In the genomic region with DNA sequence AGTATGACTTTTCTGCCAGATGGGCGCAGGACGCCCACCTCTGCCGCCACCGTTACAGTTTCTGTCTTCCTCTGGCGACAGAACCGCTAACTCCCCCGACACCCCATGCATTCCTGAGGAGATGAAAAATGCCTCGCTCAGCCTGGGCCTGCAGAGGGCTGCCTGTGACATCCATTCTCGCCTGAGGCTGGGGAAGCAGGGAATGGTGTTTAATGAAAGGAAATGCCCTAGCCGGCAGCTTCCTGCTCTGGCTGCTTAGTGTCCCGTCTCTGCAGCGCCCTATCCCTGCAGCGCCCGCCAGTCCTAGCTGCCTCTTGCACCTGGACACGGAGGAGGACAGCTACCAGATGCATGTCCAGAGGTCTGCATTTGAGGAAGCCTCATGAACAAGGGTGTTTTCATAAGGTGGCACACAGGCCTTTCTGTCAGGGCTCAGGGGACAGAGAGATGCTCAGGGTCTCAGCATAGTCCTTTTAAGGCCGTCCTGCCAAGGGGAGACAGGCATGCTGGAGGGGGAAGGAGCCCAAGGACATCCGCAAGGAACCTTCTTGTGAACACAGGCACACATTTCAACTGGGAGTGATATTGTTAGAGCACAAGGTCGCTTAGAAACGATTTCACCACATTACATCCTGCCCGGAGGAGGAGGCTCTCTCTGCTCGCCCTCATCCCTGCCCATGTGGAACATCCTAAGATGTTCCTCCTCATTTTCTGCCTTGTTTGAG, we compare ENCODE assay signal across 9 mouse cellular contexts. TPM values are rescaled to one million over a fixed set of nuclear protein-coding genes. Genes with fewer than 3 reads are reported as not detected.
DNase-seq lines count a peak whose midpoint lies in the region; ATAC-seq lines count a peak whose summit lies in the region.
"Had no signal": no experiment of that assay in that cellular context is flagged by ENCODE, and none has a peak within 500 bp of the region (broad histone marks: within the 10 kb centered on the region; RNA-seq: fewer than 3 reads in every experiment).

No protein-coding gene starts in this region.

- H3K36me3 ChIP-seq in kidney, embryonic 16.5 days (ENCODE audit: insufficient read depth, low read length) = no peaks in the 10 kb centered on the region
- H3K36me3 ChIP-seq in embryonic facial prominence, embryonic 10.5 days (replicated peaks) = no peaks in the 10 kb centered on the region
- no peaks in the 10 kb centered on the region for H3K36me3 ChIP-seq in hindbrain, embryonic 16.5 days (ENCODE audit: control insufficient read depth, insufficient read depth, low read length)
- no peaks in the 10 kb centered on the region for H3K36me3 ChIP-seq in midbrain, embryonic 10.5 days

- ATAC-seq in kidney, embryonic 16.5 days (ENCODE audit: low FRiP score, low TSS enrichment) = peak; percentile 67; the same call in 1 of the 2 replicates
- ATAC-seq in hindbrain, embryonic 16.5 days = peak; percentile 74

- H3K27me3 ChIP-seq in kidney, embryonic 16.5 days (ENCODE audit: insufficient read depth, low read length) = 0 out of 2 replicates have a peak, but pooled peaks cover 6% of the 10 kb centered on the region
- H3K27me3 ChIP-seq in embryonic facial prominence, embryonic 10.5 days (replicated peaks; ENCODE audit: low read depth, poor library complexity, severe bottlenecking) = peaks cover 5% of the 10 kb centered on the region
- H3K27me3 ChIP-seq in hindbrain, embryonic 16.5 days (replicated peaks; ENCODE audit: control insufficient read depth, insufficient read depth, low read length) = no peaks in the 10 kb centered on the region
- H3K27me3 ChIP-seq in midbrain, embryonic 10.5 days (ENCODE audit: low read depth, poor library complexity, severe bottlenecking) = peaks cover 62% of the 10 kb centered on the region

- intact Hi-C loops in gastrocnemius, postnatal 14 days (cut with DNase I; ENCODE audit: low total_unique reads) = no loop called here

- H3K9ac ChIP-seq in kidney, embryonic 16.5 days (replicated peaks; ENCODE audit: low read length) = peak overlapping the region; percentile 47
- peak overlapping the region; percentile 45 for H3K9ac ChIP-seq in hindbrain, embryonic 16.5 days (ENCODE audit: low read depth, low read length)

- no peak for DNase-seq in kidney, adult 8-10 months
- peak; percentile 70 for DNase-seq in embryonic facial prominence, embryonic 10.5 days (ENCODE audit: low spot score)
- DNase-seq in midbrain, embryonic 10.5 days (ENCODE audit: low spot score) = peak; percentile 53
- no peak for DNase-seq in spleen, postnatal 10 days (ENCODE audit: low spot score in 2 of 2)
- DNase-seq in spleen, postnatal 4 days (ENCODE audit: low spot score in 2 of 2) = no peak
- DNase-seq in gastrocnemius, postnatal 14 days = no peak

- H3K4me3 ChIP-seq in kidney, embryonic 16.5 days (ENCODE audit: low read length) = peak overlapping the region; percentile 20
- peak overlapping the region; percentile 56 for H3K4me3 ChIP-seq in embryonic facial prominence, embryonic 10.5 days
- peak overlapping the region; percentile 35 for H3K4me3 ChIP-seq in hindbrain, embryonic 16.5 days (ENCODE audit: low read length)
- peak overlapping the region; percentile 61 for H3K4me3 ChIP-seq in midbrain, embryonic 10.5 days

- peak overlapping the region; percentile 31; the same call in 1 of the 2 replicates for H3K27ac ChIP-seq in kidney, embryonic 16.5 days (ENCODE audit: low read length)
- H3K27ac ChIP-seq in embryonic facial prominence, embryonic 10.5 days (replicated peaks) = peak overlapping the region; percentile 81
- H3K27ac ChIP-seq in hindbrain, embryonic 16.5 days (ENCODE audit: low read depth, low read length) = peak overlapping the region; percentile 74
- peak overlapping the region; percentile 84 for H3K27ac ChIP-seq in midbrain, embryonic 10.5 days (replicated peaks)

- H3K9me3 ChIP-seq in kidney, embryonic 16.5 days (ENCODE audit: low read length) = no peaks in the 10 kb centered on the region
- H3K9me3 ChIP-seq in embryonic facial prominence, embryonic 10.5 days = no peaks in the 10 kb centered on the region
- H3K9me3 ChIP-seq in hindbrain, embryonic 16.5 days (ENCODE audit: control insufficient read depth, low read length) = no peaks in the 10 kb centered on the region
- no peaks in the 10 kb centered on the region for H3K9me3 ChIP-seq in midbrain, embryonic 10.5 days (replicated peaks)

- peak overlapping the region; percentile 46 for H3K4me2 ChIP-seq in kidney, embryonic 16.5 days (replicated peaks; ENCODE audit: low read depth, low read length)
- peak overlapping the region; percentile 64 for H3K4me2 ChIP-seq in hindbrain, embryonic 16.5 days (ENCODE audit: low read length)

- WGBS in kidney, embryonic 16.5 days = 9% methylated on average over 21 of the region's 21 CpGs
- WGBS in embryonic facial prominence, embryonic 10.5 days = 10% methylated on average over 21 of the region's 21 CpGs
- WGBS in hindbrain, embryonic 16.5 days = 8% methylated on average over 21 of the region's 21 CpGs
- 17% methylated on average over 21 of the region's 21 CpGs for WGBS in midbrain, embryonic 10.5 days

- H3K4me1 ChIP-seq in kidney, embryonic 16.5 days (ENCODE audit: insufficient read depth, low read length) = peaks cover 17% of the 10 kb centered on the region
- peaks cover 50% of the 10 kb centered on the region for H3K4me1 ChIP-seq in embryonic facial prominence, embryonic 10.5 days
- H3K4me1 ChIP-seq in hindbrain, embryonic 16.5 days (ENCODE audit: control insufficient read depth, insufficient read depth, low read depth, low read length) = peaks cover 21% of the 10 kb centered on the region
- H3K4me1 ChIP-seq in midbrain, embryonic 10.5 days = peaks cover 54% of the 10 kb centered on the region

RNA-seq across cellular contexts. Expression of gene Sox8, which starts 13.7 kb away (rescaled TPM):
- 3.3 and 5.3 TPM in 2 replicates for polyA plus RNA-seq in kidney, embryonic 16.5 days (2015; fragmentation: Nextera tagmentation; extraction: Ambion mirVana)
- polyA plus RNA-seq in embryonic facial prominence, embryonic 10.5 days (2016; fragmentation: Nextera tagmentation; extraction: Ambion mirVana) = 12.5 and 13.1 TPM in 2 replicates
- 24.2 and 25.1 TPM in 2 replicates for polyA plus RNA-seq in hindbrain, embryonic 16.5 days (2015; fragmentation: Nextera tagmentation; extraction: Ambion mirVana)
- 2.4 and 3.3 TPM in 2 replicates for polyA plus RNA-seq in midbrain, embryonic 10.5 days (2016; fragmentation: Nextera tagmentation; extraction: Ambion mirVana)
- 1 to 10 TPM; 7.2 to 8.8 TPM for total RNA-seq in gastrocnemius, postnatal 14 days (2021)

RNA-seq across cellular contexts. Expression of gene Lmf1, which starts 22.1 kb away (rescaled TPM):
- polyA plus RNA-seq in kidney, embryonic 16.5 days (2015; fragmentation: Nextera tagmentation; extraction: Ambion mirVana) = 32.7 and 35.4 TPM in 2 replicates
- 26.3 and 26.6 TPM in 2 replicates for polyA plus RNA-seq in embryonic facial prominence, embryonic 10.5 days (2016; fragmentation: Nextera tagmentation; extraction: Ambion mirVana)
- polyA plus RNA-seq in hindbrain, embryonic 16.5 days (2015; fragmentation: Nextera tagmentation; extraction: Ambion mirVana) = 27.7 and 28.2 TPM in 2 replicates
- 22.3 and 22.6 TPM in 2 replicates for polyA plus RNA-seq in midbrain, embryonic 10.5 days (2016; fragmentation: Nextera tagmentation; extraction: Ambion mirVana)
- 10 to 100 TPM; 13.1 to 13.8 TPM for total RNA-seq in gastrocnemius, postnatal 14 days (2021)

RNA-seq across cellular contexts. Expression of gene Sstr5, which starts 59.7 kb away (rescaled TPM):
- 0.13 TPM in 1 of 2 replicates, not detected in the other for polyA plus RNA-seq in kidney, embryonic 16.5 days (2015; fragmentation: Nextera tagmentation; extraction: Ambion mirVana)
- 0.13 and 0.21 TPM in 2 replicates for polyA plus RNA-seq in embryonic facial prominence, embryonic 10.5 days (2016; fragmentation: Nextera tagmentation; extraction: Ambion mirVana)
- polyA plus RNA-seq in hindbrain, embryonic 16.5 days (2015; fragmentation: Nextera tagmentation; extraction: Ambion mirVana) = 1.0 TPM in 2 replicates
- polyA plus RNA-seq in midbrain, embryonic 10.5 days (2016; fragmentation: Nextera tagmentation; extraction: Ambion mirVana) = not detected in 2 replicates
- not detected for total RNA-seq in gastrocnemius, postnatal 14 days (2021)
- total RNA-seq: heart, adult 18-20 months had no signal

Comparison
In these comparisons a context has a peak if more than half of its experiments do, and no peak if none do; other contexts are left out.
1. H3K27ac ChIP-seq: peak in every context shown above with its lines; median percentile 84 in midbrain, embryonic 10.5 days; 81 in embryonic facial prominence, embryonic 10.5 days; 74 in hindbrain, embryonic 16.5 days; 31 in kidney, embryonic 16.5 days.
2. DNase-seq: peak in embryonic facial prominence, embryonic 10.5 days (single experiment) and midbrain, embryonic 10.5 days (single experiment); none in kidney, adult 8-10 months (0 of 2), spleen, postnatal 10 days (0 of 2), spleen, postnatal 4 days (0 of 2) and gastrocnemius, postnatal 14 days (single experiment).
3. Peak in every context shown above with its lines, with median percentiles within 50 percentile points of each other: H3K4me3 ChIP-seq.